Mouse (Mus musculus) lung, postnatal 0 days (tissue): ENCODE data around the gene Pcbp4. TPM values are rescaled to one million over a fixed set of nuclear protein-coding genes. Genes with fewer than 3 reads are reported as not detected.

Source experiments
- ATAC-seq: fragments of 200-750 bp; cut with Nextera tagmentation; 2 replicates; pipeline ENCODE4 v1.8.0; 2017; ENCODE audit warnings: moderate library complexity
- DNase-seq: peaks from one replicate; pipeline ENCODE4 v3.0.0-alpha.2; 2016; ENCODE audit warnings: low spot score
- H3K27ac ChIP-seq: fragments of 300-500 bp; sonication (generic); 2 replicates; pipeline ENCODE4 v1.5.1; 2014; ENCODE audit warnings: antibody characterized with exemption, mild to moderate bottlenecking, low read length, mixed read lengths
- H3K27me3 ChIP-seq: fragments of 300-500 bp; sonication (generic); replicated peaks from 2 replicates; pipeline ENCODE4 v1.6.1; 2014; ENCODE audit warnings: low read length, mixed read lengths; ENCODE audit not compliant: insufficient read depth
- H3K36me3 ChIP-seq: fragments of 300-500 bp; sonication (generic); 2 replicates; pipeline ENCODE4 v1.6.1; 2014; ENCODE audit warnings: low read length, mixed read lengths; ENCODE audit not compliant: insufficient read depth
- H3K4me1 ChIP-seq: fragments of 300-500 bp; sonication (generic); 2 replicates; pipeline ENCODE4 v1.6.1; 2014; ENCODE audit warnings: antibody characterized with exemption, low read depth, low read length, mixed read lengths; ENCODE audit not compliant: insufficient read depth
- H3K4me2 ChIP-seq: fragments of 300-500 bp; sonication (generic); replicated peaks from 2 replicates; pipeline ENCODE4 v1.6.1; 2014; ENCODE audit warnings: low read depth, mild to moderate bottlenecking, low read length, moderate library complexity, mixed read lengths
- H3K4me3 ChIP-seq: fragments of 300-500 bp; sonication (generic); 2 replicates; pipeline ENCODE4 v1.5.1; 2014; ENCODE audit warnings: low read depth, low read length
- H3K9ac ChIP-seq: fragments of 300-500 bp; sonication (generic); replicated peaks from 2 replicates; pipeline ENCODE4 v1.6.1; 2014; ENCODE audit warnings: low read depth, mild to moderate bottlenecking
- H3K9me3 ChIP-seq: fragments of 300-500 bp; sonication (generic); 2 replicates; pipeline ENCODE4 v1.6.1; 2016; ENCODE audit warnings: low read length, mixed read lengths
- CTCF ChIP-seq: IDR thresholded peaks from 2 replicates; pipeline ENCODE4 v1.5.1; 2016; ENCODE audit warnings: antibody characterized with exemption, mild to moderate bottlenecking
- EP300 ChIP-seq: IDR thresholded peaks from 2 replicates; pipeline ENCODE4 v1.6.1; 2016; ENCODE audit warnings: antibody characterized with exemption, mild to moderate bottlenecking, control low read depth
- WGBS: fragments of 180-500 bp; shearing (Covaris S2); extraction: QIAGEN DNeasy Blood & Tissue Kit; methylation state at CpG from one replicate; pipeline ENCODE4 v1.1.7; 2014; 5-methylcytosine and 5-hydroxymethylcytosine counted together
- polyA plus RNA-seq: library from polyadenylated mRNA; unstranded; fragments of >200 nt; fragmentation: Nextera tagmentation; extraction: Ambion mirVana; gene quantifications from 2 replicates; pipeline ENCODE4 v1.2.1, GENCODE M21; 2015

The Pcbp4 gene
- polyA plus RNA-seq, 1 experiment from 2014 or later: 29.4 TPM

DNA sequence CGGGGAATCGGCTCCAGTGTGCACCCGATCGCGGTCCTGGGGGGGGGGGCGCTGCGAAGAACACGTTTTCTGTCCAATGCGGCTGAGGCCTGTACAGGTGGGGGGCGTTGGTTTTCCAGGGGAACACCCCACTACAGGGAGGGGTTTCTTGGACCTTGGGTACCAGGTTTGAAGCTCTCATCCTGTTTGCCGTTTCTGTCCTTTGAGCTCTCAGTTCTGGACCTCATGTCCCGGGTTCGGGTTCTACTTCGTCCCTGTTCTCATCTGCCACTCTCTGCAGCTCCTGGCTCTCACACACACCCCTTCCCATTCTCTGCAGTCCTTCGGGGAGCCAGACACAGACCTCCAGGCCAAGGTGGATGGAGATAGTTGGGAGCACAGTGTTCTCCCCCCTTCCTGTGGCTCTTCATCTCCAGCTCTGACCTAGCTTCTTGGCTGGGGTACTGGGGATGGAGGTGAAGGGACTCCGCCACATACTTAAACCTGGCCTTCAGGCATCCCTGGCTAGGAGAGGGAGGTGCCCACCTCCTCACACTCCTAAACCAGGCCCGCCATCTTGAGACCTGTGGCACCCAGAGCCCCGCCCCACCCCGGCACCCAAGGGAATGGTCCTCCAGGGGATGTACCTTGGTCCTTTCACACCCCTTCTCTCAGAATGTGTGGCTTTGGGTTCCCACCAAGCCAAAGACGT lies 1.1 kb downstream of the Pcbp4 start:
- 6% methylated on average over 14 of the region's 20 CpGs for WGBS
- peak overlapping the region; percentile 79 for H3K4me2 ChIP-seq
- DNase-seq: no peak
- H3K36me3 ChIP-seq: no peaks in the 10 kb centered on the region
- H3K27ac ChIP-seq: 0 out of 2 replicates have a peak overlapping the region, but pooled peaks have one; percentile 51
- TF ChIP-seq CTCF (no peak), EP300 (no peak)
- H3K9me3 ChIP-seq: no peaks in the 10 kb centered on the region
- ATAC-seq: no peak
- peak overlapping the region; percentile 56 for H3K4me3 ChIP-seq
- peak overlapping the region; percentile 51 for H3K9ac ChIP-seq
- H3K4me1 ChIP-seq: peaks cover 9% of the 10 kb centered on the region; the same call in 1 of the 2 replicates
- H3K27me3 ChIP-seq: no peaks in the 10 kb centered on the region

DNA sequence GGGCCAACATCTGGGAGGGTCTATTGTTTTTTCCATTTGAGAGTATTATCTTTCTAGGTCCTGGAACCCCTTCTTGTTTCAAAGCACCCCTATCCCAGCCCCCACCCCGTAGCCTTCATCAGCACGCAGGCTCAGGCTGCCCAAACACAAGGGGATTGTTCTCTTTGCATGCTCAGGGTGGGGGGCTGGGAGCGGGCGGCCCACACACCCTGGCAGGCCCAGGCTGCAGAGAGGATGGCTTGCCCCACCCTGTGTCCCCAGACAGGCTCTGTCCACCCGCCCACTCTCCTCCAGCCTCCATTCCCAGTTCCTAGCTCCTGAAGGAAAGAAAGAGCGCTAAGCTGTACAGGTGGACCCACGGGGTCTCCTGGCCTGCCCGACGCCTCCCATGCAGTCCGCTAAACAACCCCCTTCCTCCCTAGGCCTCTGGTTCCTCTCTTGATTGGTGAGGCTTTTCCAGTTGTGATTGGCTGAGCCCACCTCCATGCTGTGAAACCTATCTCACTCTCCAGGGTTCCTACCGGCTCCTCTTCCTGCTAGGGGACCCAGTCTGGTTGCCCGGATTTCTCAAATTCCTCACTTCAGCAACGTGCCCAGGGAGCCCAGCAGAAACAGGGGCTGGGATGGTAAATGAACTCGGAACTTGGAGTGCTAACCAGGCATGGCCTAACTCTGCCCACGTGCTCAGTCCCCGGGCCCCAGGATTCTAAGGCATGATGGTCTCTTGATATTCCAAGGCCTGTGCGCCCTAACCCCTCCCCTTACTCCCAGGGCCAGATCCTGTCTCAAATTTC lies 2.0 kb downstream of the Pcbp4 start:
- no peaks in the 10 kb centered on the region for H3K27me3 ChIP-seq
- no peaks in the 10 kb centered on the region for H3K36me3 ChIP-seq
- H3K27ac ChIP-seq: no peak overlapping the region
- peak overlapping the region; percentile 79 for H3K4me2 ChIP-seq
- no peak for ATAC-seq
- no peak overlapping the region for H3K9ac ChIP-seq
- peaks cover 9% of the 10 kb centered on the region; the same call in 1 of the 2 replicates for H3K4me1 ChIP-seq
- 14% methylated on average over 16 of the region's 17 CpGs for WGBS
- DNase-seq: no peak
- peak overlapping the region; percentile 56 for H3K4me3 ChIP-seq
- no peak for TF ChIP-seq CTCF
- no peak for TF ChIP-seq EP300
- no peaks in the 10 kb centered on the region for H3K9me3 ChIP-seq

DNA sequence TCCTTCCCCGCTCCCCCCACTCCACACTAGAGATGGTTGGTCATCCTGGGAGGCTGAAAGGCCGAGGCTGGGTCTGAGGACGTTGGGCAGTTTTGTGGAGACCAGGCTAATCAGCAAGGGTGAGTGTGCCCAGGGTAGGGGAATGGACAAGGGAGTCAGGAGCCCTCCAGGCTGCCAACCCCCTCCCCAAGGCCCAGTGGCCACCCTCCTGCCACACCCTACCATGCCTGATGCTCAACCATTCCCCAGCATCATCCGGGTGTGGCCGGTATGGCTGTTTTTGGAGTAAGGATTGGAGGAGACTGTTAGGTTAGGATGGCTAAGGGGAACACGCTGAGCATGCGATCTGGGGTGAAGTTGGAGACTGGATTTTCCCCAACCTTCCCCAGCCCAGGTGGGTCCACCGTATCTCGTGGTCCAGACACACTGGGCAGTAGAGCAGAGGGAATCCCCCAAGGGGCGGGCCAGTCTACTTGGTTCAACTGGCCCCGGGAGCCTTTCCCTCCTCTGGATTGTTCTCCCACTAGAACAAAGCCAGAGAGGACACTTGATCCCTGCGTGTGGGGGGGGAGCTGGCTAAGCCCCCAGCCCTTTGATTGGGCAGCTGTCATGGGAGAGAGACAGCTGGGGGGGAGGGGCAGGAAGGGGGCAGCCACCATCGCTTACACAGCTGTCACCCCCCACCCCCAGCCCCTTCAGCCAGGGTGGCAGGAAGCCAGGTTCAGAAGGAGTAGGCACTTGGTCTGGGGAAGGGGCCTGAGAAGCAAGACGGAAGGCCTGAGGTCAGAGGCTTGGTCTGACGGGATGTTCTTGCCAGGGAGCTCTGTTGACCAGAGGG lies 3.5 kb downstream of the Pcbp4 start:
- H3K27ac ChIP-seq: no peak overlapping the region
- H3K9ac ChIP-seq: no peak overlapping the region
- no peaks in the 10 kb centered on the region for H3K9me3 ChIP-seq
- WGBS: 38% methylated on average over 15 of the region's 15 CpGs
- ATAC-seq (no peak), DNase-seq (no peak)
- H3K4me1 ChIP-seq: peaks cover 9% of the 10 kb centered on the region; the same call in 1 of the 2 replicates
- no peak overlapping the region for H3K4me3 ChIP-seq
- H3K36me3 ChIP-seq: no peaks in the 10 kb centered on the region
- no peak overlapping the region for H3K4me2 ChIP-seq
- TF ChIP-seq CTCF (no peak), EP300 (no peak)
- H3K27me3 ChIP-seq: no peaks in the 10 kb centered on the region

DNA sequence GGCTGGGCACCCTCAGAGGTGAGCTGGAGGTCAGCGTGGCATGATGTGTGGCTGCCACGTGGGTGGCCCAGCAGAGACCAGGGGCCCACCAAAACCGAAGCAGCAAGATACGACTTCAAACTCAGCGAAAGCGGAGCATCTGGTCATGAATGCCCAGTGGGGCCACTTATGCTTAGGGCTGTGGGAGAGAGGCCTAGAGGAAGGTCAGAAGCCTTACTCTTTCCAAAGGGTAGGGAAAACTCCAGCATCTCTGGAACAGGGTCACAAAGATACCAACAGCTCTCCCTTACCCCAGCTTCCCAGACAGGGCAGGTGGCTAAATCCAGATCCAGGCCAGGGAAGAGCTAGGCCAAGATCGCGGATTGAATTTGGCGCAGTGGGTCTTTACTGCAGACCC lies 4.1 kb downstream of the Pcbp4 start:
- Histone ChIP-seq H3K9me3 (no peaks in the 10 kb centered on the region), H3K4me3 (no peak overlapping the region), H3K4me1 (peaks cover 9% of the 10 kb centered on the region; the same call in 1 of the 2 replicates), H3K9ac (no peak overlapping the region), H3K27me3 (no peaks in the 10 kb centered on the region), H3K4me2 (no peak overlapping the region), H3K27ac (no peak overlapping the region), H3K36me3 (peaks cover 3% of the 10 kb centered on the region; the same call in 1 of the 2 replicates)
- DNase-seq: no peak
- WGBS: 55% methylated on average over 9 of the region's 9 CpGs
- ATAC-seq: no peak
- TF ChIP-seq EP300 (no peak), CTCF (no peak)

- 75% methylated on average over 5 of the region's 5 CpGs for WGBS
- Histone ChIP-seq H3K9me3 (no peaks in the 10 kb centered on the region), H3K36me3 (peaks cover 3% of the 10 kb centered on the region; the same call in 1 of the 2 replicates), H3K9ac (no peak overlapping the region), H3K27ac (no peak overlapping the region), H3K4me2 (no peak overlapping the region), H3K4me3 (no peak overlapping the region), H3K4me1 (peaks cover 9% of the 10 kb centered on the region; the same call in 1 of the 2 replicates), H3K27me3 (no peaks in the 10 kb centered on the region)
- ATAC-seq (no peak), DNase-seq (no peak)
- TF ChIP-seq EP300 (no peak), CTCF (no peak)
These were observed 4.8 kb downstream of the Pcbp4 start for GRCm38 (mm10) chr9:106457920-106458319.

DNA sequence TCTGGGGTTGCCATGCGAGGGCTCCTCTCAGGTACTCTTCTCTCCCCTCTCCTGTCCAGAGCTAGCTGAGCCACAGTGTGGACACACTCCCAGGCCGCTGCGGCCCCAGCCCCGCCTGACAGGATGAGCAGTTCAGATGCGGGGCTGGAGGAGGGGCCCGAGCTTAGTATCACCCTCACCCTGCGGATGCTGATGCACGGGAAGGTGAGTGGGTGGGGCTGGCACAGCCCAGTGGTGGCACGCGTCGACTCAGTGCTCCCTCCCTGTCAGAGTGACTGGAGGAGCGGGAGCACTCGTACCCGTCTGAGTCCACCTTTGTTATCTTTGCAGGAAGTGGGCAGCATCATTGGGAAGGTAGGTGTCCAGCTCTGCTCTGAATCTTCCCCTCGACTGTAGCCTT lies 6.9 kb downstream of the Pcbp4 start:
- no peak for DNase-seq
- no peak for ATAC-seq
- peaks cover 9% of the 10 kb centered on the region for H3K36me3 ChIP-seq

More for the DNA sequence above, 6.9 kb downstream of the Pcbp4 start:
- 70% methylated on average over 15 of the region's 15 CpGs for WGBS
- Histone ChIP-seq H3K4me2 (no peak overlapping the region), H3K4me3 (no peak overlapping the region), H3K27me3 (0 out of 2 replicates have a peak, but pooled peaks cover 4% of the 10 kb centered on the region), H3K4me1 (peaks cover 6% of the 10 kb centered on the region), H3K27ac (no peak overlapping the region), H3K9ac (no peak overlapping the region), H3K9me3 (no peaks in the 10 kb centered on the region)
- TF ChIP-seq CTCF (no peak), EP300 (no peak)
